Mouse (Mus musculus) T-helper 2 cell (primary cell): ENCODE results near the gene Tcaf1.

Experiments used
- in situ Hi-C: fragments of 300-600 bp; cut with MboI, MseI; formaldehyde crosslinking; loops from one replicate; pipeline ENCODE4 v1.15.1; 2025; ENCODE audit warnings: high pct_unique_total_duplicates

The Tcaf1 gene

DNA sequence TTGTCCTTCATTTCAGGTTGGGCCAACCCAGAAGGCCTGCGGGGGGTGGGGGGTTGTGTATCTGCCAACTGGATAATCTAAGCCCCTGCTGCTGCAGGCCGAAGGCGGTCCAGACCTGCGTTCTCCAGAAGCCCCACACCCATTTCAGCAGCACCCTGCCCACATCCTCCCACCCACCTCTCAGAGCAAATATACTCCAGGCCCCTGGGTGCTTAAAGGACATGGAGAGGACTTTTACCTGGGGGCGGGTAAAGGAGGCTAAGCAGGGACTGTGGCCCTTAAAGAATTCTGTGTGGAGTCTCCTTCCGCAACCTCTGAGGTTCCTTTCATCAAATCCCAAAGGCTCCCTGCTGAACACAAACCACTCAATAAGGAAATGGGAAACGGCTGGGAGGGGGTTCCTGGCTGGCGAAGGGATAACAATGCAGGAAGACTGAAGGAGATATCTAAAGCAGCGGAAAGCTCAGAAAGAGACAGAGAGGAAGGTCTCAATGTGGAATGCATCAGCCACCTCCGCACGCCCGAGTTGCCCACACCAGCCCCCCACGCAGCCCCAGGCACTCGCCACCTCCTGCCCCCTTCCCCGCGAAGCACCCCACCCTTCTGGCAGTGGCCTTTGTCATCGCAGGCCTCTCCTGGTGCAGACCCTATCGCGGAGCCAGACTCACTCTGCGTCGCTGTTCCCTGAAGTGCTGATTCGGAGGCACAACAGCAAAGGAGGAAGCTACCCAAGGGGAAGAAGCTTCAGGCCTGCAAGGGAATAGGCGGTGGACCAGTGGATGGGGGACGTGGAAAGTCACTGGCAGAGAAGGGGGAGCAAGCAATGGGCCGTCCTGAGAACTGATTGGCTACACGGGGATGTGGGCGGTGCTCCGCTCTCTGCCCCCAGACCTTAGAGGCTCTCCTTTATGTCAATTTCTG, at the start of gene Tcaf1:
Tcaf1 (minus strand) TSS at position 798 of the 921 bp plus-strand sequence.
- in situ Hi-C loops: no loop called here

- in situ Hi-C loops: no loop called here
Measured at GRCm38 (mm10) chr6:42756104-42756503, 46.2 kb upstream of the Tcaf1 start, which contains the start of gene Olfr38. Gene Olfr38 (plus strand): TSS chr6:42756404.

DNA sequence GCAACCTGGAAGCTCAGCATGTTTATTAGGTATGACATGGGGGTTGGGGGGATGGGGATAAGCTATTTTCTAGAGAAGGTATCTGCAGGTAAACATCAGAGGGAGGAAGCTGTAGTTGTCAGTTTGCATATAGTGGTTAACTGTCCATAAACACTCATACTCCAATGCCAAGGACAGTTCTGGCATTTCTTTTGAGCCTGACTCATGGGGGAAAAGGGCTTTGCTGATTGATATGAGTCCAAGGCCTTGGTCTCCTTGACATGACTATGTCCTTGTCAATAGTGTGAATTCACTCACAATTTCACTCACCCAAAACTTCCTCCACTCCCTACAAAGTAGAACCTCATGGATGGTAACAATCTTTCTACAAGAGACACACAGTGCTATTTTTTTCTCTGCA, 38.0 kb upstream of the Tcaf1 start:
- in situ Hi-C loops: no loop called here

- in situ Hi-C loops: no loop called here
Measured at GRCm38 (mm10) chr6:42742303-42742702, 32.4 kb upstream of the Tcaf1 start.

GRCm38 (mm10) chr6:42739071-42739470, 29.2 kb upstream of the Tcaf1 start, which contains the start of gene Olfr453:
Gene Olfr453 (plus strand): TSS chr6:42739371.
- in situ Hi-C loops: no loop called here

DNA sequence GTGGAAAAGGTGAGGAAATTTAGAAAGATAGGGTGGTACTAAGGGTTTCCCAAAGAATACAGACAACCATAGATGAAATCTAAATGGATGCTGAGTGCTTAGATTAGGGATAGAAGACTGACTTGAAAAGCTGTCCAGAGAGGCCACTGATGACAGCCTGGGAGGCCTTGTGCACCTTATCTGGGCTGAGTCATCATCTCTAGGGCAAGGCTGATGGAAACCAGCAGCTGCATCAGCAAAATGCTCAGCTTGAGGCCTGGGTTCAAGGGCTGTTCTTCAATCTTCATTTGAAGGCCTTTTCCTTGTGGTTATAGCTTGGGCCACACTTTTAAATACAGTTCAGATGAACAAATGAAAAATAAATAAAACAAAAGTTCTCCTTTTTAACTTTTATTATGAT, 8.1 kb upstream of the Tcaf1 start:
- in situ Hi-C loops: no loop called here

DNA sequence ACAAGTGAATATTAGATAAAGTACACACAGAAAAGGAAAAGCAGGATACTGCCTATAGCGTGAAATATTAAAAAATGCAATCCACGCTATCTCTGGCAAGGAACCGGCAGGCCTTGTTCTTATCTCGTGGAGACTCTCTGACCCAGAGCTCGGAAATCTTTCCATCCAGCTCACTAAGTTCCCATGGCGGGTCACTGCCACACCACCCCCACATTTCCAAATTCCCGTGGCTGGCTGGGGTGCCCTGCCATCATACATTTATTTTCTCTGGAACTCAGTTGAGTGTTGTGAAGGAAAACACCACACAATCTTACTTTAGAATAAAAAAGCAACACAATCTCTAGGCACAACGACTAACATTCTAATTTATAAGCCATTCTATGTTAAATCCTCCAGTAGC, 4.8 kb upstream of the Tcaf1 start:
- in situ Hi-C loops: no loop called here

DNA sequence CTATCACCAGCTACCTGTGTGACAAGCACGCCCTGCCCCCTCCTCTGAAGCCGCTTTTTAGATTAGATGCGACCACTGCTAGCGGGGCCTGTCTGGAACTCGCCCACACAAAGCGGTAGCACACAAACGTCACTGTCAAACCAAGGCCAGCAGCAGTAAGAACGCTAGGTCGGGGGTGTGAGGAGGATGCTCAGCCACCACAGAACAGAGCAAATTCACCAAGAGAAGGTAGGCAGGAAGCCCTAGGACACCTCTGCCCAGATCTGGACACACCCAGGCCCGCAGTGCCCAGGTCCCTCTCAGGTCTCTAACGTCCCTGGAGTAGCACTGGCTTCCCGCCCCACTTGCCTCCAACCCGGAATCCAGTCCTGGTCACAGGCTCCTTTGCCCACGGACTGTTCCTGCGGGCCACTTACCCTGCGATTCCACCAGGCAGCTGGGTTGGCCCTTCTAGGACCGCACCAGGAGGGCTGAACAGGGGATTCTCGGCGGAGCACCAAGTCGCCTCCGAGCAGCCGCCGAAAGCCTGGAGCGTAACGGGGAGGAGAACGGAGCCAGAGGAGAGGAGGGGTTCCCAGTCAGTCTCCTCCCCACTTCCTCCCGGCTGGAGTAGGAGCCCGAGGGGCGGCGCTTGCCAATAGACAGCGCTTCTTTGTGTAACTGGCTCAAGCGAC, 17.2 kb downstream of the Tcaf1 start:
- in situ Hi-C loops: no loop called here

- in situ Hi-C loops: no loop called here
Measured at GRCm38 (mm10) chr6:42692154-42692516, 17.8 kb downstream of the Tcaf1 start.

- in situ Hi-C loops: no loop called here
Measured at GRCm38 (mm10) chr6:42689761-42690160, 20.1 kb downstream of the Tcaf1 start.

- in situ Hi-C loops: no loop called here
Measured at GRCm38 (mm10) chr6:42687907-42688306, 22.0 kb downstream of the Tcaf1 start.

DNA sequence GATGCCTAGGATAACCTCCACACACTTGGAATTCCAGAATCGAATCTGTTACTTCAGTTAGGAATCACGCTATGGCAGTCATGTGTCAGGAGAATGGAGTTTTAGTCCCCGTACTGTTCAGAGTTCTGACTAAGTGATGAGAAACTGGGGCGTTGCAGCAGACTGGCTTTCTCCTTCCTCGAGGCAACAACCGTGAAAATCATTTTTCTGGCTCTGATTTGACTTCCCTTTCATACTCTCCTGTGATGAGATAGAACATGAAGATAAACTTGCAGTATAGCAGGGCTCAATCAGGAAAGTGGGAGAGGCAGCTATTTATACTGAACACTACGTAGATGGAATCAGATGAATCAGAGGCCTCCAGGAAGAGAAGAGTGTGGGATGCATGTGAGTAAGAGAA, 29.8 kb downstream of the Tcaf1 start:
- in situ Hi-C loops: no loop called here

DNA sequence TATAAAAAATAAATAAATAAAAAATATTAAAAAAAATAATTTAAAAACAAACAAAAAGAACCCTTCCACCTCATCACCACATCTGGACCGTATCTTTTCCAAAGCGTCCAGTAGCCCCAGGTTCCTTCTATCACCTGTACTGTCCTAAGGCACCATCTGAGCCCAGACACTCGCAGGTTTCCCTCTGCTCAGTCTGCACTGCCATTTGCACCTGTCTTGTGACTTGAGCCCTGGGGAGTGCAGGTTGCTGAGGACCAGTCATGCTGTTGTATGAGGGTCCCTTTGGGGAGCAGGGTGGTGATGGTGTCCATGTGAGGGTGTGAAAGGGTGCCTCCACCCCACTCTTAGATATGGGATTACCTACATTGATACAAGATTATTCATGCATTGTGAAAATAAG, 33.9 kb downstream of the Tcaf1 start:
- in situ Hi-C loops: no loop called here

DNA sequence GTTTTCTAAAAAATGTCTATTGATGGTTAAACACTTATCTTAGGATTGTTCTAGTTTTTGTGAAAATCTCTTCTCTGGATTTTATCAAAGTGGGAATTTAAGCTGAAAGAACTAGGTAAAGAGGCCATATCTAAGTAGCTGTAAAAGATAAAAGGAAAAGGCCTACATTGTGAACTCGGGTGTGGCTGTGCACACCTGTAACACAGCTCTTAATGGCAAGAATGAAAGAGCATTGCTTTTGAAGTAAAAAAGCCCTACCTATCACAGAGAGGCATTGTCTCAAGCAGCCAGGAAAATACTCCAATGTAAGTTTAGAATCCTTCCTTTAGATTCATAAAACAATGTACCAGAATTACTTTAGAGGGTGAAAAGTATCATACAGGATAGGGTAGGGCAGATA, 38.1 kb downstream of the Tcaf1 start:
- in situ Hi-C loops: no loop called here

GRCm38 (mm10) chr6:42667722-42668121, 42.2 kb downstream of the Tcaf1 start:
- in situ Hi-C loops: no loop called here

GRCm38 (mm10) chr6:42661739-42662138, 48.1 kb downstream of the Tcaf1 start:
- in situ Hi-C loops: no loop called here

DNA sequence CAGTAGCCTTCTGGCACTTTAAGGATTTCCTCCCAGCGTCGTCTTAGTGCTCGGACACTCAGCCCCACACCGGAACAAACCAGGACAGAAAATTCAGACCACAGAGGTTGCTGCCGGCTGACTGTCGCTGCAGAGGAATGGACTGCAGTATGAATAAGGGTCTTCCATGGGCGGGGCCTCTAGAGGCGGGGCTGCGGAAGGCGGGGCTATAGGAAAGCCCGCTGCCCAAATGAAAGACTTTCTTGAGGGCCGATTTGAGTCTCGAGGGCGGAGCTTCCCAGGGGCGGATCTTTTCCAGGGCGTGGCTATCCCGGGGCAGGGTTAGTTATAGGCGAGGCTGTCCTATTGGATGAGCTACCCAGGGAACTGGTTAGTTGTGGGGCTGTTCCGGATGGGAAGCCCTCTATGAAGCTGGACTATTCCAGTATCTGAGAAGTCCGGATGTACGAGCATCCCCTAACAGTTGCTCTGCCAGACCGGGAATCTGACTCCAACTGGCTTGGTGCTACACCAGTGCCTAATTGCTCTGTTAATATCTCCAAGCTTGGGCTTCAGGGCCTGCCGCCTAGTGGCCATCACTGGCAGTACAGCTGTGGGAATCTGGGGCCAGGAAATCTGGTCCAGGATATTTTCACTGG, 64.9 kb downstream of the Tcaf1 start, which contains the start of gene Tcaf2:
Tcaf2 (minus strand) TSS at position 343 of the 638 bp plus-strand sequence.
- in situ Hi-C loops: no loop called here

DNA sequence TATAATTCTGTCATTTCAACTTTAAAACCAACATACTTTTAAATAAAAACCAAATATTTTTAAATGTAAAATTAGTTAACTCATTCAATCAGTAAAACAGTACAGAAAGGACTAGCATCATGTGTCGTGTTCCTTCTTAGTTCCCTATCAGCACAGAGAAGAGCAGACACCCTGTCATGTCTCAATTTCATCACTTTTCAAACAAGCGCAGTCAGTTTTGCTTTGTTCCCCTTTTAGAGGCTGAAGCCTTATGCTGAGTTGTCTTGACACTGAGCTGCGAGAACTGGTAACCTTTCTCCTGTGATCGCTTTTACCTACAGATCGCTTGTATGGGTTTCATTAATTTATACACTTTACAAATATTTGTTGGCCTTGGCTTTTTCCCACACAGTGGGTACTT, 75.5 kb downstream of the Tcaf1 start:
- in situ Hi-C loops: no loop called here

GRCm38 (mm10) chr6:42631395-42631794, 78.5 kb downstream of the Tcaf1 start:
- in situ Hi-C loops: no loop called here
